Mouse (Mus musculus): ENCODE measurements at regions not wholly inside any gene's neighbourhood (a gene's known extent, or its start where the extent isn't known, plus 50 kb on each side); places are given as distances from the start of the nearest gene placed in this dataset.

GRCm38 (mm10) chr1:137172128-137172527 is 211.9 kb upstream of the Nr5a2 start:
- 95% methylated on average over 6 of the region's 6 CpGs for WGBS

GRCm38 (mm10) chr1:137171451-137171850 is 211.2 kb upstream of the Nr5a2 start:
- H3K27me3 ChIP-seq (ENCODE audit: low read depth, poor library complexity, severe bottlenecking), result no peaks in the 10 kb centered on the region
- 0 out of 2 replicates have a peak, but pooled peaks cover 5% of the 10 kb centered on the region for H3K4me1 ChIP-seq
- H3K4me3 ChIP-seq, result no peak overlapping the region
- DNase-seq (ENCODE audit: low spot score), result no peak
- no peaks in the 10 kb centered on the region for H3K9me3 ChIP-seq (replicated peaks)
- WGBS, result 87% methylated on average over 5 of the region's 5 CpGs
- H3K36me3 ChIP-seq, result no peaks in the 10 kb centered on the region
- H3K27ac ChIP-seq (replicated peaks), result no peak overlapping the region

More at GRCm38 (mm10) chr1:137172128-137172527, 211.9 kb upstream of the Nr5a2 start:
- H3K27ac ChIP-seq (replicated peaks), result no peak overlapping the region
- H3K36me3 ChIP-seq, result no peaks in the 10 kb centered on the region
- no peaks in the 10 kb centered on the region for H3K9me3 ChIP-seq (replicated peaks)
- no peak for DNase-seq (ENCODE audit: low spot score)
- H3K4me1 ChIP-seq, result 0 out of 2 replicates have a peak, but pooled peaks cover 5% of the 10 kb centered on the region
- no peaks in the 10 kb centered on the region for H3K27me3 ChIP-seq (ENCODE audit: low read depth, poor library complexity, severe bottlenecking)
- no peak overlapping the region for H3K4me3 ChIP-seq

GRCm38 (mm10) chr1:137147891-137148290 is 187.6 kb upstream of the Nr5a2 start:
- 88% methylated on average over 3 of the region's 3 CpGs for WGBS
- no peaks in the 10 kb centered on the region for H3K9me3 ChIP-seq (replicated peaks)
- H3K4me3 ChIP-seq, result no peak overlapping the region
- no peak for DNase-seq (ENCODE audit: low spot score)
- no peaks in the 10 kb centered on the region for H3K36me3 ChIP-seq
- no peaks in the 10 kb centered on the region for H3K4me1 ChIP-seq
- no peak overlapping the region for H3K27ac ChIP-seq (replicated peaks)
- no peaks in the 10 kb centered on the region for H3K27me3 ChIP-seq (ENCODE audit: low read depth, poor library complexity, severe bottlenecking)

GRCm38 (mm10) chr1:137141879-137142570 is 181.8 kb upstream of the Nr5a2 start:
- H3K36me3 ChIP-seq, result no peaks in the 10 kb centered on the region
- no peak overlapping the region for H3K4me3 ChIP-seq
- DNase-seq (ENCODE audit: low spot score), result no peak
- WGBS, result 90% methylated on average over 13 of the region's 13 CpGs
- H3K4me1 ChIP-seq, result no peaks in the 10 kb centered on the region
- H3K27me3 ChIP-seq (ENCODE audit: low read depth, poor library complexity, severe bottlenecking), result no peaks in the 10 kb centered on the region
- H3K27ac ChIP-seq (replicated peaks), result no peak overlapping the region
- no peaks in the 10 kb centered on the region for H3K9me3 ChIP-seq (replicated peaks)

GRCm38 (mm10) chr1:137141372-137141771 is 181.1 kb upstream of the Nr5a2 start:
- no peak overlapping the region for H3K4me3 ChIP-seq
- H3K27ac ChIP-seq (replicated peaks), result no peak overlapping the region
- WGBS, result 93% methylated on average over 5 of the region's 5 CpGs
- no peaks in the 10 kb centered on the region for H3K9me3 ChIP-seq (replicated peaks)
- no peaks in the 10 kb centered on the region for H3K27me3 ChIP-seq (ENCODE audit: low read depth, poor library complexity, severe bottlenecking)
- no peak for DNase-seq (ENCODE audit: low spot score)
- H3K4me1 ChIP-seq, result no peaks in the 10 kb centered on the region
- no peaks in the 10 kb centered on the region for H3K36me3 ChIP-seq

- Histone ChIP-seq H3K4me3 (no peak overlapping the region), H3K9me3 (replicated peaks) (no peaks in the 10 kb centered on the region), H3K4me1 (no peaks in the 10 kb centered on the region), H3K27ac (replicated peaks) (no peak overlapping the region), H3K27me3 (ENCODE audit: low read depth, poor library complexity, severe bottlenecking) (no peaks in the 10 kb centered on the region), H3K36me3 (no peaks in the 10 kb centered on the region)
- DNase-seq (ENCODE audit: low spot score), result no peak
- 83% methylated on average over 7 of the region's 7 CpGs for WGBS
Observed at GRCm38 (mm10) chr1:137136156-137136555, 175.9 kb upstream of the Nr5a2 start.

GRCm38 (mm10) chr1:137133734-137134133 is 173.5 kb upstream of the Nr5a2 start:
- DNase-seq (ENCODE audit: low spot score), result no peak
- 85% methylated on average over 7 of the region's 7 CpGs for WGBS
- Histone ChIP-seq H3K36me3 (no peaks in the 10 kb centered on the region), H3K4me1 (peaks cover 7% of the 10 kb centered on the region; the same call in 1 of the 2 replicates), H3K27ac (replicated peaks) (no peak overlapping the region), H3K4me3 (no peak overlapping the region), H3K9me3 (replicated peaks) (no peaks in the 10 kb centered on the region), H3K27me3 (ENCODE audit: low read depth, poor library complexity, severe bottlenecking) (no peaks in the 10 kb centered on the region)

GRCm38 (mm10) chr1:137130264-137130663 is 170.0 kb upstream of the Nr5a2 start:
- DNase-seq (ENCODE audit: low spot score), result no peak
- H3K4me3 ChIP-seq, result no peak overlapping the region
- H3K36me3 ChIP-seq, result no peaks in the 10 kb centered on the region
- no peaks in the 10 kb centered on the region for H3K27me3 ChIP-seq (ENCODE audit: low read depth, poor library complexity, severe bottlenecking)
- WGBS, result 70% methylated on average over 3 of the region's 3 CpGs
- H3K27ac ChIP-seq (replicated peaks), result no peak overlapping the region
- peaks cover 7% of the 10 kb centered on the region; the same call in 1 of the 2 replicates for H3K4me1 ChIP-seq
- H3K9me3 ChIP-seq (replicated peaks), result no peaks in the 10 kb centered on the region

GRCm38 (mm10) chr1:137129116-137129515 is 168.9 kb upstream of the Nr5a2 start:
- Histone ChIP-seq H3K4me1 (peaks cover 7% of the 10 kb centered on the region; the same call in 1 of the 2 replicates), H3K36me3 (no peaks in the 10 kb centered on the region), H3K4me3 (no peak overlapping the region), H3K27ac (replicated peaks) (no peak overlapping the region), H3K27me3 (ENCODE audit: low read depth, poor library complexity, severe bottlenecking) (no peaks in the 10 kb centered on the region), H3K9me3 (replicated peaks) (no peaks in the 10 kb centered on the region)
- 90% methylated on average over 9 of the region's 9 CpGs for WGBS
- no peak for DNase-seq (ENCODE audit: low spot score)

GRCm38 (mm10) chr1:137117866-137118265 is 157.6 kb upstream of the Nr5a2 start:
- 84% methylated on average over 3 of the region's 3 CpGs for WGBS
- DNase-seq (ENCODE audit: low spot score), result no peak
- H3K4me1 ChIP-seq, result no peaks in the 10 kb centered on the region
- H3K27me3 ChIP-seq (ENCODE audit: low read depth, poor library complexity, severe bottlenecking), result no peaks in the 10 kb centered on the region
- H3K9me3 ChIP-seq (replicated peaks), result no peaks in the 10 kb centered on the region
- H3K4me3 ChIP-seq, result no peak overlapping the region
- no peak overlapping the region for H3K27ac ChIP-seq (replicated peaks)
- H3K36me3 ChIP-seq, result no peaks in the 10 kb centered on the region

GRCm38 (mm10) chr1:137106444-137106843 is 146.2 kb upstream of the Nr5a2 start:
- 91% methylated on average over 2 of the region's 2 CpGs for WGBS
- Histone ChIP-seq H3K4me1 (no peaks in the 10 kb centered on the region), H3K4me3 (no peak overlapping the region), H3K36me3 (no peaks in the 10 kb centered on the region), H3K9me3 (replicated peaks) (no peaks in the 10 kb centered on the region), H3K27me3 (ENCODE audit: low read depth, poor library complexity, severe bottlenecking) (no peaks in the 10 kb centered on the region), H3K27ac (replicated peaks) (no peak overlapping the region)
- no peak for DNase-seq (ENCODE audit: low spot score)

GRCm38 (mm10) chr1:137091762-137092161 is 131.5 kb upstream of the Nr5a2 start:
- H3K4me1 ChIP-seq, result peaks cover 10% of the 10 kb centered on the region
- 21% methylated on average over 9 of the region's 9 CpGs for WGBS
- DNase-seq (ENCODE audit: low spot score), result peak; percentile 33
- H3K9me3 ChIP-seq (replicated peaks), result no peaks in the 10 kb centered on the region
- no peak overlapping the region for H3K27ac ChIP-seq (replicated peaks)
- no peaks in the 10 kb centered on the region for H3K27me3 ChIP-seq (ENCODE audit: low read depth, poor library complexity, severe bottlenecking)
- H3K4me3 ChIP-seq, result no peak overlapping the region
- H3K36me3 ChIP-seq, result no peaks in the 10 kb centered on the region

GRCm38 (mm10) chr1:137088148-137088547 is 127.9 kb upstream of the Nr5a2 start:
- DNase-seq (ENCODE audit: low spot score), result no peak
- WGBS, result 90% methylated on average over 10 of the region's 10 CpGs
- H3K27me3 ChIP-seq (ENCODE audit: low read depth, poor library complexity, severe bottlenecking), result no peaks in the 10 kb centered on the region
- H3K36me3 ChIP-seq, result no peaks in the 10 kb centered on the region
- H3K4me3 ChIP-seq, result no peak overlapping the region
- no peaks in the 10 kb centered on the region for H3K9me3 ChIP-seq (replicated peaks)
- H3K27ac ChIP-seq (replicated peaks), result no peak overlapping the region
- peaks cover 10% of the 10 kb centered on the region for H3K4me1 ChIP-seq

All from midbrain, embryonic 10.5 days (tissue).